Mouse (Mus musculus): ENCODE data around the gene Trpm1.
"Not testable (repeated sequence)": the region's sequence is repeated elsewhere in the genome, so short reads cannot be mapped to it uniquely, and the experiment has no call there.

Trpm1 gene

DNA sequence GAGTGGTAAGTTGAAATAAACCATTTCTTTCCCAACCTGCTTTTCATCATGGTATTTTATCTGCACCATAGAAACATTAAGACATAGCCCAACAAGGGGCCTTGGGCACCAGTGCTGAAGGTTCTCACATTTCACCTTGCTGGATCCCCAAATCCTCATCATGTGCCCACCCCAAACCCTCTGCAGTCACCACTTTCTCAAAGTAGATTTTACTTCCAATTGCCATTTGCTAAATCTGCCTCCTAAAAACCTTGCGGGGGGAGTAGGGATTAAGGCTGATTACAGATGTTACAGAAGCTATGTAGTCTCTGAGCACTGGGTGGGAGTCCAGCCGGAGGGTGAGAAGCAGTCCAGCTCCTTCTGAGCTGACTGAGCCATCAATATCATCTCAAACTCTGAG lies at the start of gene Trpm1:
Gene Trpm1 (plus strand): TSS at position 301 of the 400 bp plus-strand sequence.
- DNase-seq (ENCODE audit: low spot score) = no peak

DNA sequence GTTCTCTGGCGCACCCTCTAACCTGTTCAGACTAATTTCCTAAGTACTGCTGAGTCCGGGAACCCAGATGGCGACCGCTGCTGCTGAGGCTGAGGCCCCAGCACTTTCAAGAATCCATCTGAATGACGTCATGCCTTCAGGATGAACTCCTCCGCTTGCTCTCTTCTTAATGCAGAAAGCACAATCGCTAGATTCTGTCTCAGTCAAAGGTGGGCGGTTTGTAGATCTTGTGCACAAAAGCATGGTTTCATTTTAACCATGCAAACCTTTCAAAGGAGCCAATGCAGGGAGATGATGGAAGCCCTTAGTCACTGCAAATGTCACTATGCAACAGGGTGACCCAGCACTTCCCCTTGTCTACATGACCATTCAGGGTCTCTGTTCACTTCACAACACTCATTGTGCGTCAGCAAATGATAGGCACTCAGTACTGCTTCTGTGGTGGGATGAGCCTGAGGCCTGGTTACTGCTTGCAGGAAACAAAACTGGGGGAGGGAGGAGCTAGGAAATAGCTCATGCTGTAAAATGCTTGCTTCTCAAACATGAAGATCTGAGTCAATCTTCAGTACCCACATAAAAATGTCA lies 31.4 kb upstream of the Trpm1 start:
- no peak for DNase-seq (ENCODE audit: low spot score)

GRCm38 (mm10) chr7:64123721-64124120 lies 29.9 kb upstream of the Trpm1 start:
- DNase-seq (ENCODE audit: low spot score) = no peak

DNA sequence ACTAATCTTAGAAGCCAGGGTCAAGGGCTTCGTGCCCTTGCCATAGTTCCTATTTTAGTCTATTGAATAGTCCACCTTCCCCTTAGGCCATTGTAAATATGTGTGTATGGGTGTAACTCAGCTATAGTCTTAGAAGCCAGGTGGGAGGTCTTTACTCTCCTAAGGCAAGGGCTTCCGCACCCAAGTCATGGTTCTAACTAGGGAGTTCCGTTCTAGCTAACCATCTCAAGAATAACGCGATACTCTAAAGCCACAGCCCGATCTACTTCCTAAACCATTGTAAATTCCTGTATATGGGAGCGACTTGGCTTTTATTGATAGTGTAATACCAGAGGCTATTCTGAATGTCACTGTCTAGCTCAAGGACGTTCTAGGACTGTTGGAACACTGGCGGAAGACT lies 27.6 kb upstream of the Trpm1 start:
- not testable (repeated sequence) for DNase-seq (ENCODE audit: low spot score)

GRCm38 (mm10) chr7:64139866-64140265 lies 13.8 kb upstream of the Trpm1 start:
- DNase-seq (ENCODE audit: low spot score) = no peak

GRCm38 (mm10) chr7:64141301-64142032 lies 12.2 kb upstream of the Trpm1 start:
- no peak for DNase-seq (ENCODE audit: low spot score)

DNA sequence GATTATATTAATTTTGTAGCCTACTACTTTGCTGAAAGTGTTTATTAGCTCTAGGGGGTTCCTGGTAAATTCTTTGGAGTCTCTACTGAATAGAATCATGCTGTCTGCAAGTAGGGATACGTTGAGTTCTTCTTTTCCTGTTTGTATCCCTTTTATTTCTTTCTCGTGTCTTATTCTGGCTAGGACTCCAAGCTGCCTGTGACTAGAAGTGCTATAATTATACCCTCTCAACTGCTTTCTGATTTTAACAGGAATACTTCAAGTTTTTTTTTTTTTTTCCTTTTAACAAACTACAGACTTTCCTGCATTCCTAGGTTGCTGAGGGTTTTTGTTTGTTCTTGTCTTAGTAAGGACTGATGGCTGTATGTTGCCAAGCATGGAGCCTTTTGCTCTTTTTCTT lies 4.3 kb upstream of the Trpm1 start:
- DNase-seq (ENCODE audit: low spot score) = no peak

GRCm38 (mm10) chr7:64149747-64150146 lies 3.9 kb upstream of the Trpm1 start:
- DNase-seq (ENCODE audit: low spot score) = no peak

DNA sequence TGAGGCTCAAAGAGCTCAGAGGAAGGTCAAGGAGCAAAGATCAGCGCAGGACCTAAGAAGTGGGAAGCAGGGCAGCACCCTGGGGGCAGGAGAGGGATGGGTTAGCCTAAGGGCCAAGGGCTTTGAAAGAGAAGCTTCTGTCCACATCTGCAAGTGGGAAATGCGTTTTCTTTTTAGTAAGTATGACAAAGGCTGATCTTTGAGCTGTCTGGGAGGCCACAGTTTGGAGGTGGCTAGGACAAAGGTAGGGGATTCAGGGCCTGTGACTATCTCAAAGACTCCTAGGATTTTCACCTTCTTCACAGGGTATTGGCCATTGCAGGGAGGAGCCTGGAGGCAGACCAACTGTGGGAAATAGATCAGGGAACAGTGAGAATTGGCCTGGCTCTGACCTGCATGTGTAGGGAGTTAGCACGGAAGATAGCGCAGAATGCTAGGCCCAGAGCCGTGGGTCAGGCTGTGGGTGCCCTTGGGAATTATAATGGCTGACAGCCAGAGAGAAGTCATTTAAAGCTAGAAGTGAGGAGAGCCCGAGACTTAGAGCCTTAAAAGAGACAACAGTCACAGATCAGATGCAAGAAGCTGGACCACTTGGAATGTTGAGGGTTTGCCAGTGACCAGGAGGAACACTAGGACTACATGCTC lies 3.1 kb upstream of the Trpm1 start:
- no peak for DNase-seq (ENCODE audit: low spot score)

GRCm38 (mm10) chr7:64155226-64155625 lies 1.6 kb downstream of the Trpm1 start:
- DNase-seq (ENCODE audit: low spot score) = no peak

GRCm38 (mm10) chr7:64155687-64156086 lies 2.1 kb downstream of the Trpm1 start:
- peak; percentile 90 for DNase-seq (ENCODE audit: low spot score)

- DNase-seq (ENCODE audit: low spot score) = no peak
These were observed 2.8 kb downstream of the Trpm1 start for GRCm38 (mm10) chr7:64156271-64156911.

GRCm38 (mm10) chr7:64156918-64157690 lies 3.5 kb downstream of the Trpm1 start:
- DNase-seq (ENCODE audit: low spot score) = no peak

DNA sequence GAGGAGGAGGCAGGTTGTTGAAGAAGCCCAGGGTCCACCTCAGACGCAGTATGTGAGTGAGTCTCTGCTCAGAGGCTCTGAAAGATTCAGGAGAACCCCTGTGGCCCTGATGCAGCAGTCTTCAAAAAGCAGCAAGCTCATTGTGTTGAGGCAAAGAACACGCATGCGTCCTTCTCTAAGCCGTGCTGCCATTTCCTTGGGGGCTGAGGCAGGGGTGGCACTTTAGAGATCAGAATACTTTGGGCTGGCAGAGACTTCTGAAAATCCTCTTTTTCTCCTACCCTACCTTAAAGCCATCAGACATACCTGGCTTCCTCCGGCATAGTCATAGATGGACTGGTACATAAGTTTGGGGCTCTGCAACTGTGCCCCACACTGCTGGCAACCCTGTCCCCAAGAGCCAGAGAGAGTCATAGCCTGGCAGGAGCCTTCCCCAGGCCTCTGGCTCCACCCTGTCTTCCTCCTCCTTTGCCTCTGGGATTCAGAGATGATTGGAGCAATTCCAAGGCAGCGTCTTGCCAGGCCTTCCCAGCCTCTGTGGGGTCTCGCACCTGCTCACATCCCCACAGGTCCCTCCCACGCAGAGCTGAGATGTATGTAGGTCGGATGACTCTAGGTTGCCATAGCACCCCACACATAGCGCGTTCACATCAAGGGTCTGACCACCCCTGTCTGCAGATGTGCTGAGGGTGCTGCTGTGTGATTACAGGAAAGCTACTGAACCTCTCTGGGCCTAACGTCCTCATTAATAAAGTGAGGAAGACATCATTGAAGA lies 4.8 kb downstream of the Trpm1 start:
- DNase-seq (ENCODE audit: low spot score) = no peak

GRCm38 (mm10) chr7:64159056-64159542 lies 5.5 kb downstream of the Trpm1 start:
- no peak for DNase-seq (ENCODE audit: low spot score)

DNA sequence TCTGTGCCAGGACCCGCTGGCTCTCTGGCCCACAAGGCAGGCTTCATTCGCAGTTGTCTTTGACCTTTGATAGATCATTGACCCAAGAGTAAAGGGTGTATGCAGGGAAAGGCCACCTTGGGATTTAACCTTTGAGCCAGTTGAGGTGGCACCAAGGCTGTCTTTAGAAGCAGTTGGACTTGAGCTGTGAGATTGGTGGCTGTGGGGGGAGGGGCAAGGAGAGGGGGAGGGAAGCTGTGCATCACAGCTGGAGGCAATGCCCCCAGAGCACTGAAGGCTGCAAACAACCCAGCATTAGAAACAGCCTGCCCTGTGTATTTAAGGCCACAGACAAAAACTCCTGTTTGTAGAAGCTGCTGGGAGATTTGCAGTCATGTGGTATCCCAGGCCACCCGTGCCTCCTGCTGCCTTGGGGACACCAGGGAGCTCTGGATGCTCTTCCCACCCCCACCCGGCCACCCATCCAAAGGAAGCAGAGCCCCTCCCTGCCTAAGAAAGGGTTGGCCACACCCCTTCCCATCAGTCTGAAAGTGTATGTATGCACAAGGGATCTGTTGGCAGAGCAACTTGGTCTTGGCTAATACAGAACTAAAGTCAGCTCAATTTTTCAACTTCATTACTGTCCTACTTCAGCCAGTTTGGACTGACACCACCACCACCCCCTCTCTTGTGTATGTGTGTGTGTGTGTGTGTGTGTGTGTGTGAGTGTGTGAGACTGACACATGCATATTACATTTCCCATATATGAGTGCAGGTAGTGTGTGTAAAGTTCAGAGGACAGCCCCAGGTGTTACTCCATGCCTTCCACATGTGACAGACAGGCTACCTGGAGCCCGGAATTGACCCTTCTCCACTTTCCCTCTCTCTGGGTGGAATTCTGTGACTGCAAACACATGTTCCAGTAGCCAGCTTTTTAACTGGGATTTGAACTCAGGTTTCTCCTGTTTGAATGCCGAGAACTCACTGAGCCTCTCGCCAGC lies 6.3 kb downstream of the Trpm1 start:
- DNase-seq (ENCODE audit: low spot score) = no peak

DNA sequence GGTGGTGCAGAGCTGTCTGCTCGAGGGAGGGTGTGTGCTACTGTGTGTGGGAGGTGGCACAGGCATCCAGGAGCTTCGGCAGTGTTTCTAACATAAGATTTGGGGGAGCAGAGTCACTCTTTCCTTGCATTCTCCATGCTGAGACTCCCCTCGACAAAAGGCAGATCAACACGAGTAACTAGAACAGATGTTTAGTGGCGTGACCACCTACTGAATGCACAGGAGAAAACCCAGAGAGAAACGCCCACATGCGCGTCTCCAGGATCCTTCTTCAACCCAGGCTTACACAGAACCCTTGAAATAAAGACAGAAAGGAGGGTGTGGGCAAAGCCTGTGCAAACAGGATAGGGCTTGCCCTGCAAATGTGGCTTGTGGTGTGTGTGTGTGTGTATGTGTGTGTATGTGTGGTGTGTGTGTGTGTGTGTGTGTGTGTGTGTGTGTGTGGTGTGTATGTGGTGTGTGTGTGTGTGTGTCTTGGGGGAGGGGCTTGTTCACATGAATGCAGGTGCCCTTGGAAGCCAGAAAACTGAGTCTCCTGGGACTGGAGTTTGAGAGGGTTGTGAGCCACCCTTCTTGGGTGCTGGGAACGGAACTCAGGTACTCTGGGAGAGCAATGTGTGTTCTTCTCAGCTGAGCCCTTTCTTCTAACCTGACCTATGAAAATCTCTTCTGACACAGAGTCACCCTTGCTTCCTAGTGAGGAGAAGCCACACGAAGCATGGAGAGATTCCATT lies 7.3 kb downstream of the Trpm1 start:
- DNase-seq (ENCODE audit: low spot score) = no peak

DNA sequence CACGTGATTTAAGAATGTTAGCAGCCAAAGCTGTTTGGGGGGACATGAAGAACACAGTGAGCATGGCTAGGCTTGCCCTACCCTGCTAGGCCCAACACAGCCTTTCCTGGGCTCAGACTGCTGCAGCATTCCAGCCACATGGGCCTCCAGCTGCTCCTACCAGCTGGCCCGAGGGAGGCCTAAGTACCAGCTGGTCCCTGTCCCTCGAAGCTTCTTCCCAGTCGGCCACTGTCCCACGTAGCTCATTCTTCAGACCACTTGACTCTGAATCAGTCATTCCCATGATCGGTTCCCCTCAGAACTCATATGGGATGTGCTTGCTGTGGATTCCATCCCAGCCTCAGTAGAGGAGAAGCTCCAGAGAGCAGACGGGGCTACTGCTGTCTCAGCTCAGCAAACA lies 8.4 kb downstream of the Trpm1 start:
- DNase-seq (ENCODE audit: low spot score) = no peak

DNA sequence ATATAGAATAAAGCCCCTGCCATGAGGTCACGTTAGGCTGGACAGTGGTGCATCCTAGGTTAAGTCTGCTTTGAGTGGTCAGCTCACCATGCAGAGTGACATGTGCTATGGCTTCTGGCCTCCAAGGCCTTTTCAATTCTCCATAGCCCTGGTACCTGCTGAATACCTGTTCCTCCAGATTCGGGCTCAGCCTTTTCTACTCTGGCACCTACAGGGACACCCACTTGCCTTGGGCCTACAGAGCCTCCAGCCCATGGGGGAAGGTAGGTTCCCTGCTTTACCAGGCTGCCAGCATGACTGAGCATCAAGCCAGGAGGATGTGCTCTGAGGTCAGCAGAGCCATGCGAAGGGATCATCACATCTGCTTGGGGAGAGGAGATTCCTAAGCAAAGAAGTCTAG lies 9.5 kb downstream of the Trpm1 start:
- no peak for DNase-seq (ENCODE audit: low spot score)
